Mouse (Mus musculus) bone marrow, adult 2 months (tissue): ENCODE results near the gene Btbd16. TPM values are rescaled to one million over a fixed set of nuclear protein-coding genes. Genes with fewer than 3 reads are reported as not detected.

Experiments used
- H3K27ac ChIP-seq: fragments of 200-500 bp; 2 replicates; pipeline ENCODE4 v1.5.1; 2012; ENCODE audit warnings: low read depth, mild to moderate bottlenecking, control low read depth, inconsistent platforms, low read length; ENCODE audit not compliant: control insufficient read depth, poor library complexity, insufficient read depth
- H3K4me1 ChIP-seq: fragments of 200-500 bp; 2 replicates; pipeline ENCODE4 v1.6.1; 2011; ENCODE audit warnings: low read length; ENCODE audit not compliant: control insufficient read depth, insufficient read depth
- H3K4me3 ChIP-seq: fragments of 200-500 bp; replicated peaks from 2 replicates; pipeline ENCODE3; 2011; ENCODE audit warnings: mild to moderate bottlenecking, low read depth, low read length, control low read depth; ENCODE audit not compliant: control insufficient read depth
- CTCF ChIP-seq: fragments of 200-500 bp; IDR thresholded peaks from 2 replicates; pipeline ENCODE4 v1.5.1; 2011; ENCODE audit warnings: low read length, control low read depth; ENCODE audit not compliant: control insufficient read depth, insufficient read depth
- POLR2A ChIP-seq: fragments of 200-500 bp; IDR thresholded peaks from 2 replicates; pipeline ENCODE4 v1.6.1; 2011; ENCODE audit warnings: low read depth, mild to moderate bottlenecking, control low read depth, low read length, borderline replicate concordance; ENCODE audit not compliant: control insufficient read depth
- WGBS: fragments of 180-500 bp; shearing (Covaris S2); methylation state at CpG from one replicate; pipeline ENCODE4 v1.1.7; 2018; 5-methylcytosine and 5-hydroxymethylcytosine counted together
- polyA plus RNA-seq: library from polyadenylated mRNA; stranded (reverse); fragments of >200 nt; gene quantifications from 2 replicates; pipeline ENCODE4 v1.2.4, GENCODE M21; 2011; ENCODE audit warnings: low replicate concordance; ENCODE audit not compliant: missing spikeins, insufficient read depth, insufficient read length

Gene Btbd16
- polyA plus RNA-seq, 1 experiment = 1.4 TPM

GRCm38 (mm10) chr7:130799418-130799817 is 25.5 kb downstream of the Btbd16 start:
- Histone ChIP-seq H3K4me3 (no peak overlapping the region), H3K4me1 (no peaks in the 10 kb centered on the region; the same call in 1 of the 2 replicates), H3K27ac (no peak overlapping the region)
- TF ChIP-seq POLR2A = no peak
- TF ChIP-seq CTCF = no peak
- WGBS = 84% methylated on average over 10 of the region's 10 CpGs

- Histone ChIP-seq H3K27ac (no peak overlapping the region; the same call in 1 of the 2 replicates), H3K4me1 (no peaks in the 10 kb centered on the region; the same call in 1 of the 2 replicates), H3K4me3 (no peak overlapping the region)
- 40% methylated on average over 4 of the region's 4 CpGs for WGBS
- TF ChIP-seq CTCF (no peak), POLR2A (no peak)
Observed at GRCm38 (mm10) chr7:130800681-130801080, 26.8 kb downstream of the Btbd16 start.

- 47% methylated on average over 4 of the region's 4 CpGs for WGBS
- no peak overlapping the region for H3K4me3 ChIP-seq
- no peaks in the 10 kb centered on the region; the same call in 1 of the 2 replicates for H3K4me1 ChIP-seq
- no peak for TF ChIP-seq POLR2A
- TF ChIP-seq CTCF = no peak
- no peak overlapping the region for H3K27ac ChIP-seq
Observed at GRCm38 (mm10) chr7:130801811-130802210, 27.9 kb downstream of the Btbd16 start.

GRCm38 (mm10) chr7:130803251-130803825 is 29.5 kb downstream of the Btbd16 start:
- TF ChIP-seq POLR2A (no peak), CTCF (no peak)
- Histone ChIP-seq H3K4me3 (no peak overlapping the region), H3K4me1 (no peaks in the 10 kb centered on the region), H3K27ac (no peak overlapping the region)
- WGBS = 88% methylated on average over 8 of the region's 8 CpGs

- 87% methylated on average over 5 of the region's 5 CpGs for WGBS
- no peak overlapping the region for H3K4me3 ChIP-seq
- H3K4me1 ChIP-seq = no peaks in the 10 kb centered on the region
- no peak overlapping the region for H3K27ac ChIP-seq
- no peak for TF ChIP-seq CTCF
- no peak for TF ChIP-seq POLR2A
Observed at GRCm38 (mm10) chr7:130804991-130805390, 31.1 kb downstream of the Btbd16 start.

GRCm38 (mm10) chr7:130807749-130808148 is 33.9 kb downstream of the Btbd16 start:
- 73% methylated on average over 8 of the region's 8 CpGs for WGBS
- no peaks in the 10 kb centered on the region for H3K4me1 ChIP-seq
- H3K27ac ChIP-seq = no peak overlapping the region
- H3K4me3 ChIP-seq = no peak overlapping the region
- no peak for TF ChIP-seq POLR2A
- no peak for TF ChIP-seq CTCF

GRCm38 (mm10) chr7:130808694-130809093 is 34.8 kb downstream of the Btbd16 start:
- H3K4me3 ChIP-seq = no peak overlapping the region
- no peak overlapping the region for H3K27ac ChIP-seq
- TF ChIP-seq POLR2A (no peak), CTCF (no peak)
- 66% methylated on average over 6 of the region's 6 CpGs for WGBS
- H3K4me1 ChIP-seq = no peaks in the 10 kb centered on the region

GRCm38 (mm10) chr7:130810238-130810637 is 36.4 kb downstream of the Btbd16 start:
- 69% methylated on average over 4 of the region's 4 CpGs for WGBS
- no peak overlapping the region for H3K4me3 ChIP-seq
- TF ChIP-seq POLR2A (no peak), CTCF (no peak)

GRCm38 (mm10) chr7:130812407-130812806 is 38.5 kb downstream of the Btbd16 start:
- TF ChIP-seq POLR2A = no peak
- no peak for TF ChIP-seq CTCF
- 41% methylated on average over 16 of the region's 16 CpGs for WGBS
- no peak overlapping the region for H3K27ac ChIP-seq
- no peaks in the 10 kb centered on the region; the same call in 1 of the 2 replicates for H3K4me1 ChIP-seq
- peak overlapping the region; percentile 22 for H3K4me3 ChIP-seq

More at GRCm38 (mm10) chr7:130810238-130810637, 36.4 kb downstream of the Btbd16 start:
- Histone ChIP-seq H3K4me1 (no peaks in the 10 kb centered on the region), H3K27ac (no peak overlapping the region)
